Mouse (Mus musculus) testis, adult 2 months (tissue): ENCODE data around the gene Ints1. TPM values are rescaled to one million over a fixed set of nuclear protein-coding genes. Genes with fewer than 3 reads are reported as not detected.
"Not testable (repeated sequence)": the region's sequence is repeated elsewhere in the genome, so short reads cannot be mapped to it uniquely, and the experiment has no call there.

ENCODE experiments used
- H3K27ac ChIP-seq: fragments of 200-500 bp; 2 replicates; pipeline ENCODE4 v1.5.1; 2012; ENCODE audit warnings: low read depth, low read length; ENCODE audit not compliant: control insufficient read depth, insufficient read depth
- H3K27me3 ChIP-seq: fragments of 200-500 bp; 2 replicates; pipeline ENCODE4 v1.6.1; 2012; ENCODE audit warnings: mild to moderate bottlenecking, low read length, moderate library complexity; ENCODE audit not compliant: control insufficient read depth, insufficient read depth
- H3K36me3 ChIP-seq: fragments of 200-500 bp; 2 replicates; pipeline ENCODE4 v1.6.1; 2012; ENCODE audit warnings: mild to moderate bottlenecking, low read length; ENCODE audit not compliant: control insufficient read depth, insufficient read depth
- H3K4me1 ChIP-seq: fragments of 200-500 bp; 2 replicates; pipeline ENCODE4 v1.6.1; 2012; ENCODE audit warnings: low read length; ENCODE audit not compliant: control insufficient read depth, insufficient read depth
- H3K4me3 ChIP-seq: fragments of 200-500 bp; 2 replicates; pipeline ENCODE4 v1.5.1; 2012; ENCODE audit warnings: low read depth, mild to moderate bottlenecking, low read length, moderate library complexity, mixed read lengths; ENCODE audit not compliant: control insufficient read depth
- CTCF ChIP-seq: fragments of 200-500 bp; IDR thresholded peaks from 2 replicates; pipeline ENCODE4 v1.5.1; 2012; ENCODE audit warnings: low read depth, mild to moderate bottlenecking, inconsistent platforms, low read length, moderate library complexity; ENCODE audit not compliant: control insufficient read depth, insufficient read depth, insufficient replicate concordance
- POLR2A ChIP-seq: fragments of 200-500 bp; IDR thresholded peaks from 2 replicates; pipeline ENCODE4 v1.6.1; 2012; ENCODE audit warnings: low read depth, mild to moderate bottlenecking, inconsistent platforms, low read length, moderate library complexity; ENCODE audit not compliant: control insufficient read depth
- polyA plus RNA-seq: library from polyadenylated mRNA; depleted of rRNA; stranded (reverse); fragments of >200 nt; gene quantifications from 2 replicates; pipeline ENCODE4 v1.2.3, GENCODE M21; 2012

Ints1 gene
- polyA plus RNA-seq, 1 experiment: 36.4 TPM

- H3K27me3 ChIP-seq: no peaks in the 10 kb centered on the region
- no peak overlapping the region for H3K4me3 ChIP-seq
- no peaks in the 10 kb centered on the region for H3K4me1 ChIP-seq
- no peak for TF ChIP-seq POLR2A
- no peak for TF ChIP-seq CTCF
- no peak overlapping the region for H3K27ac ChIP-seq
- peaks cover 3% of the 10 kb centered on the region for H3K36me3 ChIP-seq
Observed at GRCm38 (mm10) chr5:139756586-139756985, 18.9 kb downstream of the Ints1 start.

GRCm38 (mm10) chr5:139756135-139756534, 19.3 kb downstream of the Ints1 start:
- Histone ChIP-seq H3K27me3 (no peaks in the 10 kb centered on the region), H3K27ac (no peak overlapping the region), H3K4me1 (no peaks in the 10 kb centered on the region), H3K36me3 (peaks cover 3% of the 10 kb centered on the region; the same call in 1 of the 2 replicates), H3K4me3 (no peak overlapping the region)
- TF ChIP-seq POLR2A (no peak), CTCF (no peak)

GRCm38 (mm10) chr5:139754753-139755152, 20.7 kb downstream of the Ints1 start:
- H3K27ac ChIP-seq: no peak overlapping the region
- TF ChIP-seq POLR2A (no peak), CTCF (peak; percentile 67)

GRCm38 (mm10) chr5:139750535-139750934, 24.9 kb downstream of the Ints1 start:
- Histone ChIP-seq H3K4me3 (no peak overlapping the region), H3K36me3 (peaks cover 3% of the 10 kb centered on the region; the same call in 1 of the 2 replicates)
- TF ChIP-seq CTCF (peak; percentile 81), POLR2A (no peak)

More at GRCm38 (mm10) chr5:139754753-139755152, 20.7 kb downstream of the Ints1 start:
- H3K4me1 ChIP-seq: no peaks in the 10 kb centered on the region
- no peaks in the 10 kb centered on the region for H3K27me3 ChIP-seq
- H3K4me3 ChIP-seq: peak overlapping the region; percentile 17
- peaks cover 3% of the 10 kb centered on the region; the same call in 1 of the 2 replicates for H3K36me3 ChIP-seq

GRCm38 (mm10) chr5:139749413-139750125, 25.9 kb downstream of the Ints1 start:
- no peak overlapping the region for H3K27ac ChIP-seq
- no peaks in the 10 kb centered on the region for H3K4me1 ChIP-seq
- no peak for TF ChIP-seq CTCF
- no peak for TF ChIP-seq POLR2A
- H3K27me3 ChIP-seq: no peaks in the 10 kb centered on the region
- H3K36me3 ChIP-seq: no peaks in the 10 kb centered on the region; the same call in 1 of the 2 replicates
- H3K4me3 ChIP-seq: no peak overlapping the region

More at GRCm38 (mm10) chr5:139750535-139750934, 24.9 kb downstream of the Ints1 start:
- H3K27me3 ChIP-seq: no peaks in the 10 kb centered on the region
- H3K27ac ChIP-seq: no peak overlapping the region
- no peaks in the 10 kb centered on the region for H3K4me1 ChIP-seq

GRCm38 (mm10) chr5:139745771-139746170, 29.7 kb downstream of the Ints1 start:
- no peaks in the 10 kb centered on the region for H3K27me3 ChIP-seq
- no peaks in the 10 kb centered on the region for H3K36me3 ChIP-seq
- H3K4me3 ChIP-seq: no peak overlapping the region
- H3K27ac ChIP-seq: no peak overlapping the region
- no peaks in the 10 kb centered on the region for H3K4me1 ChIP-seq
- TF ChIP-seq POLR2A (no peak), CTCF (peak; percentile 57; the same call in 1 of the 2 replicates)

- not testable (repeated sequence) for H3K27me3 ChIP-seq, H3K27ac ChIP-seq, H3K4me3 ChIP-seq, H3K4me1 ChIP-seq, H3K36me3 ChIP-seq
Observed at GRCm38 (mm10) chr5:139742640-139743039, 32.8 kb downstream of the Ints1 start.

GRCm38 (mm10) chr5:139738592-139739315, 36.7 kb downstream of the Ints1 start:
- no peak overlapping the region for H3K27ac ChIP-seq

More at GRCm38 (mm10) chr5:139738592-139739315, 36.7 kb downstream of the Ints1 start:
- no peaks in the 10 kb centered on the region for H3K36me3 ChIP-seq
- H3K4me3 ChIP-seq: no peak overlapping the region
- no peaks in the 10 kb centered on the region for H3K27me3 ChIP-seq
- TF ChIP-seq POLR2A: no peak
- no peak for TF ChIP-seq CTCF
- H3K4me1 ChIP-seq: peaks cover 13% of the 10 kb centered on the region
